Mouse (Mus musculus) CD4-positive naive resting alpha-beta T cell, adult 76 days (primary cell): Measurements from ENCODE around the gene Ttc34. TPM values are rescaled to one million over a fixed set of nuclear protein-coding genes. Genes with fewer than 3 reads are reported as not detected.

Experiments
- total RNA-seq: library from RNA; stranded (reverse); gene quantifications from one replicate; pipeline ENCODE4 v1.2.4, GENCODE M21; 2023

Ttc34 gene
- total RNA-seq, result not detected

DNA sequence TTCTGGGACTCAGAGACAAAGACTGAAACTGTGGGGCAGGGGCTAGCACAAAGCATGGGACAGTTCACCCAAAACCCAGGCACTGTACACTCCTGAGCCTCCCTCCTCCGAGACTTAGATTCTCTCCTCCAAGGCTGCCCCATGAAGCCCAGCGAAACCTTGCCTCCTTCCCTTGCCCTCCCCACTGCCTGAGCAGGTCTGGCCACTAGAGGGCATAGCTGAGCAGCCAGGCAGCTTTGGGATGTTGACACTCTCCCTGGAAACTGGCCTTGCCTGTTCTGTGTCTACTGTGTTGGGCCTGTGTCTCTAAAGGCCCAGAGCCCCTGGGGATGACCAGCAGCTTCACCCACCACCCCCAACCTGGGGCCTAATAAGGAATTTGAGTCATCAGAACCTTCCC lies at the start of gene Ttc34:
Gene Ttc34, plus strand, starts transcription at position 290 of the 400 bp plus-strand sequence.

DNA sequence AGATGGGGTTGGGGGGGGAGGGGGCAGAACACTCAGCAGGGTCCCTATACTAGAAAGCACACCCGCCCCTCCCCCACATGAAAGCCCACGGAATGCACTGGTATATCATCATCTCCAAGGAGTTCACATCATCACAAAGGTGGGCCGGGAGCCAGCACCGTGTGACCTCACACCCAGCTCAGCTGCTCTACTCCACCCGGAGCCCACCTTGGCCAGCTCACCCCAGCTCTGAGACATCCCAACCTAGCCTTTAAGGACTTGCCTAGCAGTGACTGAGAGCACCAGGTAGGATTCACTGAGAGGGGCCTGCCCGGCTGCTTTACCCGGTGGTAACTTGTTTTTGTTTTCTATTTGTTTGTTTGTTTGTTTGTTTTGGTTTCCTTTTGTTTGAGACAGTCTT lies 32.2 kb downstream of the Ttc34 start, which contains the start of gene Mmel1:
Gene Mmel1, plus strand, starts transcription at position 146 of the 400 bp plus-strand sequence.

DNA sequence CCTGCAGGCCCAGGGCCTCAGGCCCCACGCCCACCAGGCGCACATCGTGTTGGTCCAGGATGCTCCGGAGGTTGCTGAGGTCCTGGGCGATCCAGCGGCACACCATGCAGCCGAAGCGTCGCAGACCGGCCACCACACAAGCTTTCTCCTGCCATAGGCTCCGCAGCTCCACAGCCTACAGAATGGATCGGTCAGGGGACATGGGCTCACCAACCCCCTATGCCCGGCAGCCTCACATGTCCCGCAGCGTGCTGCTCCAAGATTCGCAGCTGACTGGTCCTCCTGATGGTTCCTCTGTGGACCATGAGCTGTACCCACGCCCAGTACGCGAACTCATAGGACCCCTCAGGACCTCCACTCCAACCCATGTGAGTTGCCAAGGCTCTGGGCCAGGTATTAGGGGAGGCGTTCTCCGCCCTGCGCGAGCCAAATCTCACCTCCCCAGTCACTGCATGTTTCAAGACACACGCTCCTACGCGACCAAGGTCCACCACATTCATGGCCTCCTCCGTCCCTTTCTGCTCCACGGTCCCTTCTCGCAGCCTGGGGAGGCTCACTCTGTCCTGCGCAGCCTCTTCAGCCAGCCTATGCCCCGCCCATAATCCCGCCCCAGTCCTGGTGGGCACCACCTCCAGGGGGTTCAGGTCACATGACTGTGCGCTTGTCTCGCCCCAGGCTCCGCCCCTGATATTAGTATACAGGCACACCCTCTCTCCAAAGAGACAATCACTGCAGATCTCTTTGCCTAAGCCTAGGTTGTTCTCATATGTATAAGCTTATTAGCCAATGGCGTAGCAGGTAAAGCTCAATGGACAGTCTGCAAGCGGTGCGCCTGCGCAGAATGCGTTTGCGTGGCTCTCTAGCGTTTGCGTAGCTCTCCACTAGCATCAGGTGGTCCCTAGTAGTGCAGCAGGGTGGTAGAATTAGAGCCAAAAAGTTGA lies 61.5 kb downstream of the Ttc34 start, which contains the start of gene Fam213b:
Gene Fam213b, minus strand, starts transcription at position 630 of the 941 bp plus-strand sequence.

Other genes with a start within 250 kb of the Ttc34 start
- 1.8 TPM for gene Prdm16, start 200.6 kb upstream of the Ttc34 start, total RNA-seq
- gene Actrt2, start 169.6 kb upstream of the Ttc34 start, total RNA-seq, result not detected
- not detected for gene Mmel1, start 32.1 kb downstream of the Ttc34 start, total RNA-seq
- 1.3 TPM for gene Fam213b, start 61.7 kb downstream of the Ttc34 start, total RNA-seq
- 120 TPM for gene Tnfrsf14, start 91.1 kb downstream of the Ttc34 start, total RNA-seq
- 1.2 TPM for gene Hes5, start 123.5 kb downstream of the Ttc34 start, total RNA-seq
- 115 TPM for gene Pank4, start 126.7 kb downstream of the Ttc34 start, total RNA-seq
- 0.59 TPM for gene Plch2, start 219.3 kb downstream of the Ttc34 start, total RNA-seq
- gene Pex10, start 229.6 kb downstream of the Ttc34 start, total RNA-seq, result 9.3 TPM
- gene Rer1, start 248.9 kb downstream of the Ttc34 start, total RNA-seq, result 57.2 TPM
- 3.1 TPM for gene Morn1, start 249.1 kb downstream of the Ttc34 start, total RNA-seq